Mouse (Mus musculus) gastrocnemius, postnatal 4 days (tissue): ENCODE measurements around the gene Plscr1. TPM values are rescaled to one million over a fixed set of nuclear protein-coding genes. Genes with fewer than 3 reads are reported as not detected.

ENCODE experiments used
- DNase-seq, 2 experiments: peaks; one replicate each; pipeline ENCODE4 v3.0.0; 2021 to 2022; ENCODE audit warnings: low spot score in 2 of 2, mixed read lengths in 2 of 2
- total RNA-seq, 2 experiments: library from RNA; stranded (reverse); gene quantifications; 2 replicates each; pipeline ENCODE4 v1.2.3; 2021

Gene Plscr1
- total RNA-seq, 2 experiments from 2014 or later = 2.5 to 3.1 TPM

DNA sequence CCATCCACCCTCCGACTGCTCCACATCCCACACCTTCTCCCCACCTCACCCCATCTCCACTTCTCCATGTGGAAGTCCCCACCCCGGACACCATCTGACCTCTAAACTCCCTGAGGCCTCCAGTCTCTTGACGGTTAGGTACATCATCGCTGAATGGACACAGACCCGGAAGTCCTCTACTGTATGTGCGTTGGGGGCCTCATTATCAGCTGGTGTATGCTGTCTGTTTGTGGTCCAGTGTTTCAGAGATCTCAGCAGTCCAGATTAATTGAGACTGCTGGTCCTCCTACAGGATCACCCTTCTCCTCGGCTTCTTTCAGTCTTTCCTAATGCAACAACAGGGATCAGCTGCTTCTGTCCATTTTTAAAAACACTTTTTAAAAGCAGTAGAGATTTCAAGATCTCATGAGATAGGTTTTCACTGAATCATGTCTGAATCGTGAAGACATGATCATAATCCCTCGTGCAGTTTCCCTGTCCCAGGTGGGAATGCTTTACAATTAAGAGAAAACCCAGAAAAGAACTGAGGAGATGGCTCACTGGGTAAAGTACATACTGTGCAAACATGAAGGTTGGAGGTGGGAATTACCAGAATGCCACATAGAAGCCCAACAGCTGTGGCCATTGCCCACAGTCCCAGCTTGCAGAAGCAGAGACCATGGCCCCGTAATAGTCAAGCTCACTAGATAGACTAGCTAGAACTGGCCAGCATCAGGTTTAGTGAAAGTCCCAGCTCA, 4.2 kb downstream of the Plscr1 start:
- DNase-seq = no peak

GRCm38 (mm10) chr9:92260481-92261159, 11.1 kb downstream of the Plscr1 start:
- DNase-seq = no peak

DNA sequence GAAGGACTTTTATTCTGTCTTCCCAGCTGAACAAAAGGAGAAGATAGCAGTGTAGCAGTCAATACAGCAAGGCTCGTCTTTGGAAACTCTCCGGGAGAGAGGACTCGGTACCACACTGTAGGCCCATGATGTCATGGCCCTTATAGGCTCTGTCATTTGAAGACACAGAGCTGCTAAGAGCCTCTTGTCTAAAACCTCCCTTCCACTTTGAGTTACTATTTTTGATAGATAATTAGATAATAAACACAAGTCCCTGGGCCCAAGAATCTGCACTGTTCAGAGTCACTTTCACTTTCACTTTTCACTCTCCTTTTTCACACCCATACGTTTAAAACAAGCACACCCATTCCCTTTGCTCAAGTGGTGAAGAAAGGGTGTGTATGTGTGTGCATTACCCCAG, 16.2 kb downstream of the Plscr1 start:
- no peak for DNase-seq

DNA sequence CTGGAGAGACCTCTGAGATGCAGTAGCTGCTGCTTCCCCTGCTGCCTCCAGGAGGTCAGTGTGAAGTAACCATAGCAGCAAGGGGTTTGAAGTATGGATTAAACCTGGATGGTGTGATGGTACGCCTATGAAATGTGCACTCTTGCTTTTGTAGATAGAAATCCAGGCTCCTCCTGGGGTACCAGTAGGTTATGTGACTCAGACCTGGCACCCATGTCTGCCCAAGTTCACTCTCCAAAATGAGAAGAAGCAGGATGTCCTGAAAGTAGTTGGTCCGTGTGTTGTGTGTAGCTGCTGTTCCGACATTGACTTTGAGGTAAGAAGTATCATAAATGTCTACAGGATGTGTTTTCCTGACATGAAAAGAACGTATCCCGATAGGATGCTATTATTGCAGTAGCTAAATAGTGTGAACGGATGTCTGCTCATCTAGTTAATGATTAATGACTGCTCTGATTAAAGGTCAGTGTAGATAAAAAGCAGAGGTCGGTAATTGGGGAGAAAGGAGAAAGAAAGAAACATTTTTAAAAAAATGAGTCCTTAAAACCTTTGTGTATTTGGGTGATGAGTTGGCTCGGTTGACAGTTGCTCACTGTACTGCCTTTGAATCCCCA, 17.1 kb downstream of the Plscr1 start:
- DNase-seq = no peak

DNA sequence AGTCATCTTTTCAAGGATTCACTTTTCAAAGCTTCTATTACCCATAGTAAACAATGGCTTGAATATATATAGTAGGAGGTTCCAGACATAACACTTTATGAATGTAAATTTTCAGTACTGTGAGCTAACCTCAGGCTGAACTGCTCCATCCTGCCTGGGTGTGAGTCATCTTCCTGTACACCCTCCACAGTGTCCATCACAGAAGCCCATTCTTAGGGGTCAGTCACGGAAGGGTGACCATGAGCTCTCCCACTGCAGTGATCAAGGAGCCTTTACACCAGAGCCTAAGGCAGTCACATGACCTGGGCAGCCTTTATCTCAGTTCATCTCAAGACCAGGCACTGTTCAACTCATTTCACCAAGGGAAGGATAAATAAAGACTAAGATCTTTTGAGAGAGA, 18.2 kb downstream of the Plscr1 start:
- no peak for DNase-seq

DNA sequence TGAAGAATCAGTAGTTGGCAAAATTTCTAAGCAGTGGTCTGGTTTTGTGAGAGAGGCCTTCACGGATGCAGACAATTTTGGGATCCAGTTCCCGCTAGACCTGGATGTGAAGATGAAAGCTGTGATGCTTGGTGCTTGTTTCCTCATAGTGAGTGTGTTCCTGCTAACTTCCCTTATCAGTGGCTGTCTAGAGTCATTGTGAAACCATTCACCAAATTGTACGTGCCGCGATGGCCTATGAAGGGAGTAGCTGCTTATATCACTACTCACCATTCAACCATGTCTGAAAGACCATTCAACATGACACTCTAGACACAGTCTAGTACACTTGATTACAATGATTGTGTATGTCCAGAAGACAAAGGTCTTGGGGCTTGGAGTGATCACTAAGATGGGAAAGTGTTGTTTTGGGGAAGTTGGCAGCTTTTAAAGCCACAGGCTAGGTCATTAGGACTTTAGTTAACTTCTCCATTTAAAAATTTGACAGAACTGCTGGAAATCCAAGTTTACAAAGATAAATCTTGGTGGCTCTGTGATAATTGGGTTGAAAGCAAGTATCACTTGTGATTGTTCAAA, 20.4 kb downstream of the Plscr1 start:
- DNase-seq = no peak

DNA sequence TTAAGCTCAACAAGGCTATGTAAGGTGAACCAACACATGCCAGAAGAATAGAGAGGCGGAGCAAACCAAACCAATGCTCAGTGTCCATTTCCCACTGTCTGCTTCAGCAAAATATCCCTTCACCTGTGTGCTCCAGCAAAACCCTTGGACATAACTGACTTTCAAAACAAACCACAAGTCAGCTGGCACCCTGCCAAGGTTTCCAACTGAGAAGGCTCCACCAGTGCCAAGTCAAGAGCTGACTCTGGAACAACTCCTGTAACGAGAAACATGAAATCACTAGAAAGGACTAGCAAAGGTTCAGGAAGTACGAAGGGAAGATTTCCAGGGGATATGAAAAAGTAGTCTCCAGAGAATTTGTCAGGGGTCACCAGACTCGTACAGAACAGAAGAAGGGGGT, 21.4 kb downstream of the Plscr1 start:
- DNase-seq = peak; percentile 46 to 80

DNA sequence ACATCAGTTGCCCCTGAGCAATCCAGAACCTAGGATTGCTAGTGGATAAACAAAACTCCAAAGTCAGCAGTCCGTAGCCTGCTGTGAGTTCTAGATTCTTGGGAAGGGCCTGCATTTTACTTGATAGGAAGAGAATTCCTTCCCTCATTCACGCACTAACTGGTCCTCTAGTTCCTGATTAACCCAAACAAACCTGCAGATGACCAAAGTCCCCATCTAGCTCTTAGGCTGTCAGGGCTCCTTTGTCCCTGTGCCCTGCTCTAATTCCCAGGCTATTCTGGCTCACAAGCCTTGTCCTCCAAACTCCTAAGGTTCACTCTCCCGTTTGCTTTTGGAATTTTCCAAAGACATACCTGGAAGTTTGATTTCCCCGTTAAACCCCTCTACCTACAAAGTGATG, 23.1 kb downstream of the Plscr1 start:
- DNase-seq = no peak

DNA sequence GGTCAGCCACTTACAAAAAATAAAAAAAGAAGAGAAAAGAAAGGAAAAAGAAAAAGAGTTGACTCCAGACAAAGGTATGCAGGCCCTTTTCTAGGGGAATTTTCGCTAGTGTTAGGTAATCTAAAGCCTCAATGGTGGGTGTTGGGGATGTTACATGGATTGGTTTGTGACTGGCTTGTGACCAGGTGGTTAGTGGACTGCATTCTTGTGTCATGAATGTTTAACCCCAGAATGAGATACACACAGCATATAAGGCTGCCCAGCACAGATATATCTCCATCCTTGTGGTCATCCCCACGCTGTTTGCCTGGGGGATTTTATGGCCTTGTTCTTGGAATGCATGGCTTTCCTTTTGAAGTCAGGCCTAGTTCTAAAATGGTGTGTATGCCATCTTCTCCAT, 23.7 kb downstream of the Plscr1 start:
- no peak for DNase-seq

DNA sequence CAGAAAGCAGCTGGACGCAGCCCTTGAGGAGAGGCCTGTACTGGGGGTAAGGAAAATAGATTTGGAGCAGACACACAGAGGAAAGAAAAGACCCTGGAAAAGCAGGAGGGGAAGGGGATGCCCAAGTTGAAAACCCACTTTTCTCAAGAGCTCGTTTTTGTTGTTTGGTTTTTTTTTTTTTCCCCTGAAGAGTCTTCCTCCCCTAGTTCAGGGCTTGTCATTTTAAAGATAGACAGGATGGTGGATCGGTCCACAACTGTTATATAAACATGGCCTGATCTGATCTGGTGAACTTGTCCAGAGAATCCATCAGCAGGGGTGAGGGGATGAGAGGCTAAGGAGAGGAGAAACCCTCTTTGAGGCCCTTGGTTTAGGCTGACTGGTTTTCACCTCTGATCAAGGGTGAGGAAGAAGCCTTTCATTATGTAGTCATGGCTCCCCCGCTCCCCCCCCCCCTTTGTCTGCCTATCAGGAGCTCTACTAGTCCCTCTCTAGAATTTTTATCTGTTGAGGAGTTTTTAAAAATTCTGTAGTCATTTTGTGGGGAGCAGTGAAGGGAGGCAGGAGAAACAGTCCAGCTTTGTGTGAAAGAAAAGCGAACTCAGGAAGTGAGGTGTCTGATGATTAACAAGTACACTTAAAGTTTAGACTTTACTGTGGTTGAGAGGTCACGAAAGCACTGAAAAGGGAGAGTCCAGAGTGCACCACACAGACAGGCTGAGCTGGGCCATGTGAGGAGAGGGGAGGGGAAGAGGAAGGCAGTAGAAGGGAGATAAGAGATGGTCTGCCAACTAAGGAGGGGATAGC, 24.6 kb downstream of the Plscr1 start:
- no peak for DNase-seq

GRCm38 (mm10) chr9:92275486-92276207, 26.1 kb downstream of the Plscr1 start, which contains the start of gene Plscr2:
Gene Plscr2 (plus strand): TSS chr9:92275602.
- no peak for DNase-seq

GRCm38 (mm10) chr9:92276360-92276759, 26.8 kb downstream of the Plscr1 start:
- DNase-seq = no peak

- DNase-seq = no peak
These were observed 30.5 kb downstream of the Plscr1 start for GRCm38 (mm10) chr9:92280048-92280447.

- no peak for DNase-seq
These were observed 33.1 kb downstream of the Plscr1 start for GRCm38 (mm10) chr9:92282563-92283171.

- no peak for DNase-seq
These were observed 40.1 kb downstream of the Plscr1 start for GRCm38 (mm10) chr9:92289675-92290074.

DNA sequence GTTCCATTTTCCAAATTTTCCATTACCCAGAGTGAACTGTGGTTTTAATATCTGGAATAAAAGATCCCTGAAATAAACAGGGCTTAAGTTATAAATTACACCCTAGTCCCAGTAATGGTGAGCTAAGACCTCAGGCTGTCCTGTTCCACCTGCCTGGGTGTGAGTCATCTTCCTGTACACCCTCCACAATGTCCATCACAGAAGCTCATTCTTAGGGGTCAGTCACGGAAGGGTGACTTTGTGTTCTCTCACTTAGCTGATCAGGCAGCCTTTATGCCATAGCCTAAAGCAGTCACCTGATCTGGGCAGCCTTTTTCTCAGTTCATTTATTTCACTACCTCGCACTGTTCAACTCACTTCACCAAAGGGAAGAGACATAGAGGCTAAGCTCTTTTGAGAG, 42.6 kb downstream of the Plscr1 start:
- DNase-seq = no peak

DNA sequence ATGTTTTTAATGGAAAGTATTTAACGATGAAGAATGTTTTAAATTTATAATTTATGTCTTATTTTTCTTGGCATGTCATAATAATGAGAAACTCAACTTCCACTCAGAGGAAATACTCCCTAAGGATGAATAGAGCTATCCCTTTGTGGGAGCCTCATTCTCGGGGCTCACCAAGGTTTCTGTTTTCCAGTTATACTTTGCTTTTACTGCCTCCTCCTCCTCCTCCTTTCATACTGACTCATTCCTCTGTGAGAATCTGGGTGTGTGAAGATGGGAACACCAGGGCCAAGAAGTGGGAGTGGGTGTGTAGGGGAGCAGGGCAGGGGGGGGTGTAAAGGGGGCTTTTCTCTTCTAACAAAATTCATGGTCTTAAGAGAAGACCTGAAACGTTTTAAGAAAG, 43.4 kb downstream of the Plscr1 start:
- no peak for DNase-seq

DNA sequence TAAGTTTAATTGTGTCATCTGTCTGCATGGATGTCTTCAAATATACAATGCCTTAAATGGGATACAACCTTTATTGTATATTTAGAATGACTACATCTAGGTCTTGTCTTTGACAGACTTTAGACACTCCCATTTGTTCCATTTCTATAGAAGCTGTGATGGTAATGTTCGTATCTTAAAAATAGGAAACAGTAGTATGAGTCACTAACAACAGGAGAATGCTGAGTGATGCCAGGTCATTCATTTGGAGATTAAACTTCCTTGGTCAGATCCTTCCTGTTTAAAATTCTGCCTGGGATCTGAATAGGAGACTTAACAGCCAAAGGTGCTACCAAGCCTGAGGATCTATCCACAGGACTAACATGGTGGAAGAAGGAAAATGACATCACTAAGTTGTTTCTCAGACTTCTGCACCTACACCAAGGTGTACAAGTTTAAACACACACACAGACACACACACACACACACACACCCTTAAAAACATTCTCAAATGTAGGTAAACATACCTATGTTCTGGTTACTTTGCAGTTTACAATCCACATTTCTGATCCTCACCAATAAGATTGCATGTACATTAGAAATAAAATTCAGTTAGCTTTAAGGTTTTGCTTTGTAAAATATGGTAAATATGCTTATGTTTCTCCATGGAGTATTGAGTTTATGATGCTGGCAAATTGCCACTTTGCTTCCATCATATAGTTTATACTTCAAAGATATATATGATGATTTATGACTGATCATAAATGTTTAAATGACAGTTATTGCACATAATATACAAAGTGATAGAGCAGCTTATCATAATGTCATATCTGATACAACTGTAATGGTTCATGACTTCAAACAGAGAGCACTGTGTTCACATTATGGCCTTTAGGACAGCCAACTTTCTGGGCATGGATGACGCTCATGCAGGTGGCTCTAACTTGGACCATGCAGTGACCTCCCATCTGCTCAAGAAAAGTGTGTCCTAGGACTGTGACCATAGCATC, 44.3 kb downstream of the Plscr1 start:
- DNase-seq = no peak

DNA sequence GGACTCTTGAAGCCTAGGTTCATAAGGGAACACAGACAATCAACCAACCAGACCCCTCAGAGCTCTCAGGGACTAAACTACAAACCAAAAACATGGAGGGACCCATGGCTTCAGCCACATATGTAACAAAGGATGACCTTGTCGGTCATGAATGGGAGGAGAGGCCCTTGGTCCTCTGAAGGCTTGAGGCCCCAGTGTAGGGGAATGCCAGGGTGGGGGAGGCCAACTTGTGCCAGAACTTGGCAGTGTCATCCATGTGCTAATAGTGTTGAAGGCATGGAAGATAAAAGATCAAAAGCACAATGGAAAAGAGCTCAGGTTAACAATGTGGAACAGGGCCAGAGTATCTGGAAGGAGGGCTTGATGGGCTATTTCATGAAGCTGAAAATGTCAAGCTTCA, 48.7 kb downstream of the Plscr1 start:
- DNase-seq = no peak
